Mouse (Mus musculus) cerebellum, adult 8-10 months (tissue): Measurements from ENCODE around the gene Fgfrl1.
"Not testable (repeated sequence)": the region's sequence is repeated elsewhere in the genome, so short reads cannot be mapped to it uniquely, and the experiment has no call there.

Experiments used
- DNase-seq: peaks from one replicate; pipeline ENCODE4 v3.0.0; 2022

Fgfrl1 gene

DNA sequence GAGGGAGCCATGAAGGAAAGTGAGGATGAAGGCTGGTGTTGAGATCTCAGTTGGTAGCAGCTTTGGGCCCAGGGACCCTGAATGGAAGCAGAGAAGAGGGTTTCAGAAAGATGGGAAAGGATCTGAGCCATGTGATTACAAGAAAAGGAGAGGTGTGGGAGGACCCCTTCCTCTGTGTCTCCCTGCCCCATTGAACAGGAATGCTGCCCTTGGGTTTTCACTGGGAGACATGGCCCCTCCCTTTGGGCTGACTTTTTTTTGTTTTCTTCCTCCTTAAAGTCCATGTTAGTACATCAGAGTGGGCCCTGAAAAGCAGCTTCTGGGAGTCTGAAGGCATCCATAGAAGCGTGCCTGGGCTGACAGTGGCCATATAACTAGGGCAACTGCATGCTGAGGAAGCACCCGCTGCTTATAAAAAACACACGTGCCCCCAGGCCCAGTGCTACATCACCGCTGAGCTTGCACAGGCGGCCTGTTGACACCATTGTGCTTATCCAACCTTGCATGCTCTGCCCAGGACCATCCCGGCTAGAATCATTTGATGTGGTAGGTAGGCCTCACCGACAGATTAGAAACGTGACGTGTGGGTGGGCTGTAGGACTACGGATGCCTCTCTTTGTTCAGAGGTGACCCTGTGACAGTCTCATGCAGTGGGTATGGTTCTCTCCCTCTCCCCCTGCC, 9.3 kb downstream of the Fgfrl1 start:
- no peak for DNase-seq

DNA sequence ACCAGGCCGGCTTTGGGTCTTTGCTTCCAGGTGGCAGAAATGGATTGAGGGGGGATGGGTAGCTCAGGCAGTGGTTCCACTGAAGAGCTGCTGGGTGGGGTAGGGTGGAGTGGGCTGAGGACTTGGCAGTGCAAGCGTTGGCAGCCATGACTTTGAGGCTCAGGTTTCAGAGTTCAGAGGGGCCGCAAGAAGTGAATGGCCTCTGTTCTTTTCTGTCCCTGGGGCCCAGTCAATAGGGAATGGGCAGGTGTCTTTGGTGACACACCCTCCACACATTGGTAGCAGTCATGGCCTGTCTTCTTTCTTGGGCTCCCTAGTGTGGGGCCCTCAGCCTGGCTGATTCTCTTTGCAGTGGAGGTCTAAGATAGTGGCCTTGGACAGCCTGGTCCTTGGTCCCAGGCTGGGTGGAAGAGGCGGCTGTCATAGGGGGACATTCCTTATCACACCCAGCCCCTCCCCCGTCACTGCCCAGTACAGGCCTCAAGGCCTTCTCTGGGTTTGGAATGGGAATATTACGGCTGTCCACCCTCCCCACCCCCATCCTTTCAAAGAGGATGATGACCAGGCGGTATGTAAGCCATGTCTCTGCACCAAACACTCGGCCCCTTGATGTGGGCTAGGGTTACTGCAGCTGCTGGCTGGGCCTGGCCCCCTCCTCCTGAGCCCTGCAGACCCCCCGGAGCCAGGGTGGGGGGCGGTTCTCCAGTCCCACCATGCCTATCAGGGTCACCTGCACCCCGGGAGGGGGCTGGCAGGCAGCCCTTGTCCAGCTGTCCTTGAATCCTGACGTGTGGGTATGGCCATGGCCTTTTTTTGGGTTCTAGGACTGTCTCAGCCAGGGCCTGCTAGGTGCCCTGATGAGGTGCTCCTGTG, 11.8 kb downstream of the Fgfrl1 start:
- no peak for DNase-seq

DNA sequence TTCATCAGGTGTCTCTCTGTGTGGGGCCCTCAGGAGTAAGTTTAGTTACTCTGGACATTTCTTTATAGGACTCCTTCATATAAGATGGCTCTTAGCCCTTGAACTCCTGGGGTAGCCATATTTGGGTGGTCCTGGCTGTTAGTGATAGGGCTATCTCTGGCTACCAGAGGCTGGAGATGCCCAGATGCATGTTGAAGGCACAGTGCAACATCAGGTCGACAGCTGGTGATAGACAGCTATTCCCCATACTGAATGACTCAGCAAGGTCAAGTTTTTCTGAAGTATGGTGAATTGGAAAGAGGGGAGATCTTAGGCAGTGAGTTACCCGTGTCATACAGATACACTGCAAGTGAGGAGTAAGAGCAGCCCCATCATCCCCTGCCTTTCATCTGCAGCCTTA, 15.6 kb downstream of the Fgfrl1 start:
- no peak for DNase-seq

DNA sequence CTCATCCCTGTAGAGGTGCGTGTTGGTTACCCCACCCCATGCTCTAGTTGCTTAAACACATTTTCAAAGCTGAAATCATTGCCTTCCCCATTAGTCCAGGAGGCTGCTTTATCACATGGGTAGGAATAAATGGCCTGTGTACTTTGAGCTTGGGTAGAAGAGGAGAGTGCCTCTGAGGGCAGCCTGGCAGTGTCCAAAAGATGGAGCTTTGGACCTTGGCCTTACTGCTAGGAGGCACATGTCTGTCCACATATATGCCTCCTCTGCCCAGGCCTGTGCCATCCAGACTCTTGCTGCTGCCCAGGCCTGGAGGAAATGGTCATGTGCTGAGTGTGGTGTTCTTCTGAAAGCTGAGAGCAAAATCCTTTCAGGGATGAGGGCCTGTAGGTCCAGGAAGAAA, 16.2 kb downstream of the Fgfrl1 start:
- DNase-seq = no peak

DNA sequence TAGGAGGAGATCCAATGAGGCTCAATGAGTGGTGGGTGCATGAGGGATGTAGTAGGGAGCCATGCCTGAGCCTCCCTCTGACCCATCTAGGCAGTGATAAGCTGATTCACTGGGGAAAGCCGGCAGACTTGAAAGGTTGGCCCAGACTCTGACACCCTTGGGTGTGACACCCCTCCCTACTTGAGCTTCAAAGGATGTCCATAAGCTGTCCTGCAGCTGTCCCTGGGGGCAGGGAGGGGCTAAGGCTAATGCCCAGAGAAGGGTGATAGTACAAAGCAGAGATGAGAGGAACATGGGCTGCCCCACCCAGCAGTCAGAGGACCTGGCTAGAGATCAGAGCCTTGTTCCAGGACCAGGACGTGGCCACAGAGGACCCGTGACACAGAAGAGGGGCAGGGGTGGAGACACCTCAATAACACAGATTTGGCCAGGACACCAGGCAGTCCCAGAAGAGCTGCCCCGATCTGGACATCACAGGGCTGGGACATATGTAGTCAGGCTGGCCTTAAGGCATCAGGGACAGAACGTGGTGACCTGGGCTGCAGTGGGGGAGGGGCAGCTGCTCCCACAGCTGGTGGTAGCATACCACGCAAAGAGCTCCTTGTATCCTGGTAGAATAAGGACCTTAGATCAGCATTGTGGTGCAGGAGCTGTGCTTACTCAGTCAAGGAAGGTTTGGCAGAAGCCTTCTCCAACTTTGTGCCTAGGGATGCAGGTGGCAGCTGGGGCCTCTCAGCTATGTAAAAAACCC, 17.0 kb downstream of the Fgfrl1 start:
- DNase-seq = no peak

DNA sequence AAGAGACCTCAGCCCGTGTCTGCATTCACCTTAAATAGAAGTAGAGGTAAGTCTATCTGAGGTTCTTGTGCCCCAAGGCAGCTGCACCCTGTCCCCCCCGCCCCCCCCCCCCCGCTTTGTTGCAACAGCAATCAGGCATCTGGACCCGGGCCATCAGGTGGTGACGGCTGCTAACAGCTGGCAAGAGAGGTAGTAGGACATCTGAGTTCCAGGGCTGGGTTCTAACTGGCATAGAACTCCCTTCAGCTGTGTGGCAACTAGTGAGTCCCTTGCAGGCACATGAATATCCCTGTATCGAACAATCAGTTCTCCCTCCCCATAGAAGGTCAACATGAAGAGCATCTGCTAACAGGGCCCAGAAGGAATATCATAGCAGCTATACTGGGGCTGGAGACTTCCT, 19.8 kb downstream of the Fgfrl1 start:
- DNase-seq = no peak

DNA sequence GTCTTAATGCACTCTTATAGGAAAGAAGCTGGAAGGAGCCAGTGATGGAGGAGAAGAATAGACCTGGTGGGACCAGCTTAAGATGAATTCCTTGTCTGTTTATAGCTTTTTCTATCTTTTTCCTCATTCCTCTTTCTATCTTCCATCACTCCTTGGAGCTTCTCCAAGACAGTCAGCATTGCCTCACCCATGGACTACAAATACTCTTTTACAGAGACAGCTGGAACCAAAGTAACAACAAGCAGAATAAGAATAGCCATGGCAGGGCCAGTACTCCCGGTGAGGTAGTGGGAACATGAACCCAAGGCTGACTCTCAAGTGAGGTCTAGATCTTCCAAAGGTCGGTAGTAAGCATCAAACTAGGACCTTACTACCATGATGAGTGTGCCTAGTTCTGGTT, 20.9 kb downstream of the Fgfrl1 start:
- no peak for DNase-seq

DNA sequence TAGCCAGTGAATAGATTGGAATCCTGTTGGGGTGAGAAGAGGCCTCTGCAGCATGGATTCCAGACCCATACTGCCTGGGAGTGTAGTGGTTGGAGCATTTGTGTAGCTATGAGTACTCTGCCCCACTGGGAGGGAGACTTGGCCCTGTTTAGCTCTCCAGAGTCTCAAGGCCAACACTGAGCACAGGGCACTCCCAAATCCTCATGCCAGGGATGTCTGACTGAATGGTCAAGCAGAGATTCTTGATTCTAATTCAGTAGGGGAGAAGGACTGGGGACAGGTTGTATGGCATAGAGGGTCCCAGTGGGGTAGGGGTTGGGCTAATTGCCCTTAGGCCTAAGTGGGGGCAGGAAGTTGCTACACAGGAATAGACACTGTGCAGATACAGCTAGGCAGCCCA, 21.5 kb downstream of the Fgfrl1 start:
- no peak for DNase-seq

DNA sequence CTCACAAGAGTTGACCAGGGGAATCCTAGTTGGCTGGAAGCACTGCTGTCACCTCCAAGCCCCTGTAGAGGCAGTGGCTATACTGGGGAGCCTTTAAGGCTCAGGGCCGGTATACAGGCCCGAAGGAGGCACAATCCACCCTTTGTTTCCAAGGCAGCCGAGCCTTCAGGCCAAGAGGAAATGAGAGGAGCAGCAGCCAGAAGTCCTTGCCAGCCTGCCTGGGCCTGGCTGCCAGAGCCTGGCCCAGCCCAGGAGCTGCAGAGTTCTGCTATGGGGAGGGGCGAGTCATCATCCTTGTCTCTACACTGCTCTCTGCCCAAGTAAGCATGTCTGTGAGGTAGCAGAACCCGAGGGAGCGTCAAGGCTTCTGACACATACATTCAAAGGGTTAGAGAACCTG, 22.0 kb downstream of the Fgfrl1 start:
- peak; percentile 18 for DNase-seq

DNA sequence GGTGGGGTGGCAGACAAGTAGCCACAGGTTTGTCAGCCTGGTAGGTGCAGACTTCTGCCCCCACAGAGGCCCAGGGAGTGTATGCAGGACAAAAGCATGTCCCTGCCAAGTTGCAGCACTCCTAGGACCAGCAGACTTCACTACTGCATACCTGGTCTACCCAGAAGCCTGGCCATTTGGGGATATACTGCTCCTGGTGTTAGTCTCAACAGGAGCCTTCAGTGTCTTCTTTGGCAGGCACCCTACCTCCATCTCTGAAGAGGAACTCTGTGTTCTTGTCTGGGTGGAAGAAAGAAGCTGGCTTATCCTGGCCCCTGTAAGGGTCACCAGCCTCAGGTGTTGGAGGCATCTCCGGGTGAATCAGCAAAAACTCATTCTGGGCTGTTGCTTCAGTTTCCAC, 23.8 kb downstream of the Fgfrl1 start:
- DNase-seq = no peak

DNA sequence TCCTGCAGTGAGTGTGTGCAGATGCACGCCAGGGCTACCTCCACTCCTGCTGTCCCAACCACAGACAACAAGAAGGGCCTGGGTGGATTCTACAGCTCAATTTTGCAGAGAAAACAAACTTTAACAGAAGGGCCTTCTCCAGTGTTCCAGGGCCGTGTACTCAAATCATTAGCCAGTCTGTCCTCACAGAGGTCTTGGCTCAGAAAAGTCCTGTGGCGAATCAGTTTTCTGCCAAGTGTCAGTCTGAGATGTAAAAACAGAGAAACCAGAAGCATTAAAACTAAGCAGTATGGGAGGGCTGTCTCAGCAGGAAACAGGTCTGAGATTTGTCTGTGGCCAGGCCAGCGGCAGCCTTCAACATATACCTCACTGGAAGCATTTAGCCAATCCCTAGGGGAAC, 25.9 kb downstream of the Fgfrl1 start:
- no peak for DNase-seq

DNA sequence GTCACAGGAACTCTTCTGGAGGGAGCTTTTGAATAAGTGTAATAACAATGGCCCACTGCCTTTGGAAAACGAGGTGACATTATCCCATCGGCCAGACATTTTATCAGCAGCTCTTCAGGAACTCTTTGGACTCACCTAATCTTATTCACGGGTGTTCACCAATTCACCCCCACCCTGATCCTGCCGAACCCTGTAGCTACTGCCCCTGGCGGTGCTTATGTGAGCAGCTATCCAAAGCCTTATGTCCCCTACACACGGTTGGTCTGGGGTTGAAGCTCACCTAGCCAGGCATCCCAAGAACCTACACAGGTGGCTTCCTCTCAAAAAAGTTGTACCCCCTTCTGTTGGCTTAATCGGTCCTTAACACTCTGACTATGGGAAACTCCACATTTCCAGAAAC, 27.6 kb downstream of the Fgfrl1 start:
- no peak for DNase-seq

DNA sequence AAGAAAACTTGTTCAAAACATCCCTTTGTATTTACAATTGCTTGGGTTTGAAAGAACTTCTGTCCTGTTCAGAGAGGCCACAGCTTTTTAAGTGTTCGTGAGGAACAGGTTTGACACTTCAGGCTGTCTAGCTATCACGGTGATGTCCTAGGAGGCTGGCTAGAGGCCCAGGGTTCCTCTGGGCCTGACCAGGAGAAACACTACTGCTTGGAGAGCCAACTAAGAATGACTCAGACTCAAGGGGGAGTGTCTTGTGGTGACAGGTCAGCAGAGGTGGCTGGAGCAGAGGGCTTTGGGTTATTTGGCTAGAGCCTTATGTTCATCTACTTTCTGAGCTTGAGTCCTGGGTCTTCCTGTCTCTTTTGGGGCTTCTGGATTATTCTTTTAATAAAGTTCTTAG, 31.8 kb downstream of the Fgfrl1 start:
- no peak for DNase-seq

DNA sequence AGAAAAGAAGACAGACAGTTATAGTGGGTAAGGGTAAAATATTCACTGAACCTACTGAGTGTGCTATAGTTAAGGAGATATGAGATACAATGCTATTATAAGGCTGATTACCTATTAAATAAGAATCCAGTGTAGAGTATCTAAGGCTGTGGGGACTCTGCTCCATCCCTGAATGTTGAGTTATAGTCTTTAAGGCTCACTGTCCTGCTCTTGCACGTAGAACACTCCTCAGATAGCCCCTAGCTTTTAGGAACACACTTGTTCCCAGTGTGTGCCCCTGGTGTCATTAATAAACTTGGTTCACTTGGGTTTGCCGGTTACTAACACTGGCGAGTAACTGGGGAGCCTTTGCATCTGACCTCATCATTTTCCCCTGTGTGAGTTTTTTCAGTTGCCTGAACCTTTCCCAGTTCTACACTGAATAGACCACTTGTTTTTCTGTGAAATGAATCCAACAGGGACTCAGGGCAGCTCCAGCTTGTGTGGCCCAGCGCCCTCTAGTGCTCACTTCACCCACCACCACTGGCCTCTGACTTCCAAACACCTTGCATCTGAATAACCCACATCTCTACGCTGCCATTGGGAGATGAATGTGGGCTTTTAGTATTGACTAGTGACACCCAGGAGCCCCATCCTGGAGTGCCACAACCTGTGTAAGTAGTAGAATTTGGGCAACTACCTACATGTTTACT, 34.5 kb downstream of the Fgfrl1 start:
- DNase-seq = peak; percentile 64

DNA sequence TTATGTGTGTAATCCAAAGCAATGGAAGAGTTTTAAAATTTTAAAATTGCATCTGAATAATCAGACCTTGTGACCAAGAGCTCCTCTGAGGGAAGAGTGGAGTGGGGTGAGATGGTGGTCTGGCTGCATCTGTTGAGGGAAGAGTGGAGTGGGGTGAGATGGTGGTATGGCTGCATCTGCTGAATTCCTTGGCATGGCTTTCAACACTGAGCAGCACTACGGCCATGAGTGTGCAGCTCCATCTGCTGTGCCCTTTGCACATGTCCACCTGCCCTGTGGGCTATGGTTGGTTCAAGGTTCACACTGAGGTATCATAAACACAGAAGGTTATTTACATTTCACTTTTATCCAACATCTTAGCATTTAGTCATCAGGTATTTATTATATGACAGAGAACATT, 35.2 kb downstream of the Fgfrl1 start:
- DNase-seq = no peak

DNA sequence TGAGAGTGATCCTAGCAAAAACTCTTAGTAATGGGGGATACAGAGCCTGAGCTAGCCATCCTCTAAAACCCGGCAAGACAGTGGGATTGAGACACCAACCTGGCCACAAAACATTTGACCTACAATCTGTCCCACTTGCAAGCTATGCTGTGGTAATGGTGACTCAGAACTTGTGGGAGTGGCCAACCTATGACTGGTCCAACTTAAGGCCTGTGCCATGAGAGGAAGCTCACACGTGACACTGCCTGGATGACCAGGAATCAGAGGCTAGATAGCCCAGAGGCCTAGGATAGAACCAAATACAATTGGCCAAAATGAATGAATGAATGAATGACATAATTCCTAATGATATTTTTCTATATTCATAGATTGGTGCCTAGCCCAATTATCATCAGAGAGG, 49.7 kb downstream of the Fgfrl1 start:
- no peak for DNase-seq

DNA sequence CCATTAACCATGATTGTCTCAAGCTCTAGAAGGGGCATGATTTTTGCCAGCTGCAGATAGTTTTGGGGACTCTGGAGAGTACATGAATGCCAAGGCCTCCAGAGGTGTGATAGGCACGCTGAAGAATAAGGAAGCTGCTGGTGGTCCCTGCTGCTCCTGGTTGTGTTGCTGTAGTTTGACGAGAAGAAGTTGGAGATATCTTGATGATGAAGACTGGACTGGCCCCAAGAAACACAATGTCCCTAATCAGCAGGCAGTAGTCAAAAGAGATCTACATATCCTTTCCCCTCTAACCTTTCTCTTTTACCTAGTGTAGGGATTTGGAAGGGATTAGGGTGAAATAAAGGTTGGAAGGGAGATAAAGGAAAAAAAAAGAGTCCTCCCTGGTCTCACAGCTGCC, 50.4 kb downstream of the Fgfrl1 start:
- no peak for DNase-seq

DNA sequence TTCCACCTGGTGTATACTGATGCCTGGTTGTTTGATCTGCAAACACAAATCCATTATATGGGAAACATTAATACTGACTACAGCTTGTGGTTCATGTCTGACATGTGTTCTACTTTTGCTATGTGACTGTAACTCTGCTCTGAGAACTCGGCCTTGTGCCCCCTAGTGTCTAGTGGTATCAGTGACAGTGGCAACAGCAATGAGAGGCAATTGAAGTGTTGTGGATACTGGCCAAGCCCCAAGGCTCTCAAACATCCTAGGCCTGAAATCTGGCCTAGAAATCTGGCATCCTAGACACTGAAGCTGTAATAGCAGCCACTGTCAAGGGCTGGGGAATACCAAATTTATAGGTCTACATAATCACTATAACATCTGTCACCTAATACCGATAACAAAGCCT, 51.7 kb downstream of the Fgfrl1 start:
- DNase-seq = no peak

DNA sequence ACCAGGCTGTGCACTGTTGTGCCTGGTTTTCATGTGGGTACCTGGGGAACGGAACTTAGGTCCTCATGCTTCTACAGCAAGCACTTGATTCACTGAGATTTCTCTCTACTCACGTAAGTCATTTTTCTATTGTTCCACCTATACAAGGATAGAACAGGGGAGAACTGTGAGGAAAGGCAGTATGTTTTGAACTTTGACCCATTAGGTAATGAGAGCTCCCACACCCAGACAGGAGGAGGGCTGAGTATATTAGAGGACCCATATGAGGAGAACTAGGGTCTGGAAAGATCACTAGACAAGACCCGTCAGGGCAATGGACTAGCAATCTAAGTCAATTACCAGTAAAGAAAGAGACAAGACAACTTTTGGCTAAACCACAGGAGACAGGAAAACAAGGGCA, 52.4 kb downstream of the Fgfrl1 start:
- no peak for DNase-seq

DNA sequence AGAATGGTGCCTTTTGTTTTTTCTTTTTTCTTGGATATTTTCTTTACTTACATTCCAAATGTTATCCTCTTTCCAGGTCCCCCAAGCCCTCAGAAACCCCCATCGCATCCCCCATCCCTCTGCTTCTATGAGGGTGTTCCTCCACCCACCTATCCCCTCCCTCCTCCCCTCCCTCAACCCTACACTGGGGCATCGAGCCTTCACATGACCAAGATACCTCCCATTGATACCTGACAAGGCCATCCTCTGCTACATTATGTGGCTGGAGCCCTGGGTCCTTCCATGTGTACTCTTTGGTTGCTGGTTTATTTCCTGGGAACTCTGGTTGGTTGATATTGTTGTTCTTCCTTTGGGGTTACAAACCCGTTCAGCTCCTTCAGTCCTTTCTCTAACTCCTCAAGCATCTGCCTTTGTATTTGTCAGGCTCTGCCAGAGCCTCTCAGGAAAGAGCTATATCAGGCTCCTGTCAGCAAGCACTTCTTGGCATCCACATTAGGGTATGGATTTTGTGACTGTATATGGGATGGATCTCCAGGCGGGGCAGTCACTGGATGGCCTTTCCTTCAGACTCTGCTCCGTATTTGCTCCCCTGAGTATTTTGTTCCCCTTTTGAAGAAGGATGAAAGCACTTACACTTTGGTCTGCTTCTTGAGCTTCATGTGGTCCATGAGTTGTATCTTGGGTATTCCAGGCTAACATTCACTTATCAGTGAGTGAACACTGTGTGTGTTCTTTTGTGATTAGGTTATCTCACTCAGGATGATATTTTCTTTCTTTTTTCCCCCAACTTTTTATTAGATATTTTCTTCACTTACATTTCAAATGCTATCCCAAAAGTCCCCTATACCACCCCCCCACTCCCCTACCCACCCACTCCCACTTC, 58.4 kb downstream of the Fgfrl1 start:
- DNase-seq = no peak

DNA sequence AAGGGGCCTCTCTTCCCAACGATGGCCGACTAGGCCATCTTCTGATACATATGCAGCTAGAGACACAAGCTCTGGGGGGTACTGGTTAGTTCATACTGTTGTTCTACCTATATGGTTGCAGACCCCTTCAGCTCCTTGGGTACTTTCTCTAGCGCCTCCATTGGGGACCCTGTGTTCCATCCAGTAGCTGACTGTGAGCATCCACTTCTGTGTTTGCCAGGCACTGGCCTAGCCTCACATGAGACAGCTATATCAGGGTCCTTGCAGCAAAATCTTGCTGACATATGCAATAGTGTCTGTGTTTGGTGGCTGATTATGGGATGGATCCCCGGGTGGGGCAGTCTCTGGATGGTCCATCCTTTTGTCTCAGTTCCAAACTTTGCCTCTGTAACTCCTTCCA, 59.1 kb downstream of the Fgfrl1 start:
- not testable (repeated sequence) for DNase-seq
